Mouse (Mus musculus) megakaryocyte, embryonic 14.5 days (primary cell): Measurements from ENCODE around the gene St3gal3.

Experiments used
- FLI1 ChIP-seq: IDR thresholded peaks from 2 replicates; pipeline ENCODE4 v1.6.1; 2012; ENCODE audit warnings: low read length, inconsistent platforms, mixed read lengths
- GATA1 ChIP-seq: IDR thresholded peaks from 3 replicates; pipeline ENCODE4 v1.6.1; 2012; ENCODE audit warnings: mixed read lengths, low read length, inconsistent platforms, borderline replicate concordance

GRCm38 (mm10) chr4:117898111-117898510, 236.6 kb downstream of the St3gal3 start:
- TF ChIP-seq GATA1 (no peak), FLI1 (no peak)
